Mouse (Mus musculus) spleen, adult 12 weeks (tissue): ENCODE measurements around the gene Rbp3.

ENCODE experiments used
- DNase-seq: peaks from one replicate; pipeline ENCODE4 v3.0.0; 2022; ENCODE audit warnings: low spot score

Rbp3 gene

DNA sequence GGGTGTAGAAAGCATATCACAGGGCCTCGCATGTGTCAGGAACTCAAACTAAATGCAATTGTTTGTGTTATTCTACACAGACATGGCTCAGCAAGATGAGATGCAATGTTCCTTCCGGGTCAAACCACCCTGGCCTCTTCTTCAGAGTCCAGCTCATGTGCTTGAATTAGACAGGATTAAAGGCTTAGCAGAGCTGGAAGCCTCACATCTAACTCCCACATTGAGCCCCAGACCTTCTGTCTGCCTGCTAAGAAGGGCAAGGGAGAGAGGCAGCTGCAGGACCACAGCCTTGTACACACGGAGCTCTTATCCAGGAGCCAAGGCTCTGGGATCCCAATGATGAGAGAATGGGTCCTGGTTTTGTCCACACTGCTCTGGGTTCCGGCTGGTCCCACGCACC, at the start of gene Rbp3:
Gene Rbp3 (plus strand): TSS at position 243 of the 400 bp plus-strand sequence.
- no peak for DNase-seq

DNA sequence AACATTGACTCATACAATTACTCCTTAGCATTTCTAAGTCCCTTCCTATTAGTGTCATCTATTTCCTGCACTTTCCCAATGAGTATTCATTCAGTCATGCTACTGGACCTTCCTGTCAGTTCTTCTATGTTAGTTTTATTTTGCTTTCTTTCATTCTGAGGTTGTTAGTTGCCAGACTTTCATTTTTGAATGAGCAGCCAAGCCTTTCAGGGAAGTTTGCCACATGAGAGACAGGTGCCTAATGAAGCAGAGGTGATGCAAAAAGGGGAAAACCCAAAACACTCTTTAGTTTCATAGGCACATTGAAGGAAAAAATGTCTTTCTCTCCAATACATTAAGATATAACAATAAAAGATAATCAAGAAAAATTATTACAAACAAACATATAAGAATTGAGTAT, 49.0 kb upstream of the Rbp3 start:
- no peak for DNase-seq

DNA sequence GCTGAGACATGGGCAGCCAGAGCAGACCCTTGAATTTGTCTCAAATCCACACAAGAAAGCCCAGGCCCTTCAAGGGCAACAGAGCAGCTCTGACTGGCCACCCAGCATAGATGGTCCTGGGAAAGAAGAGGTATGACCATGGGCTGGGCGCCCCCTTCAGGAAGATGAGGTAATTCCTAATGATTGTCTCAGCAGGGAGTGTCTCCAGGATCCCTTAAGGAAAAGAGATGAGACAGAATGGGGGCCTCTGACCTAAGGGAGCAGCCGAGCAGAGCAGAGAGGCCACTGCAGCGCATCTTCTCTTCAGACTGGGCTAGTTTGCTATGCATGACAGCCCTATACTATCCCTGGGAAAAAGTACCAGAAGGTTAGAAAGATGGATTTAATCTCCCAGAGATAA, 40.1 kb upstream of the Rbp3 start:
- no peak for DNase-seq

DNA sequence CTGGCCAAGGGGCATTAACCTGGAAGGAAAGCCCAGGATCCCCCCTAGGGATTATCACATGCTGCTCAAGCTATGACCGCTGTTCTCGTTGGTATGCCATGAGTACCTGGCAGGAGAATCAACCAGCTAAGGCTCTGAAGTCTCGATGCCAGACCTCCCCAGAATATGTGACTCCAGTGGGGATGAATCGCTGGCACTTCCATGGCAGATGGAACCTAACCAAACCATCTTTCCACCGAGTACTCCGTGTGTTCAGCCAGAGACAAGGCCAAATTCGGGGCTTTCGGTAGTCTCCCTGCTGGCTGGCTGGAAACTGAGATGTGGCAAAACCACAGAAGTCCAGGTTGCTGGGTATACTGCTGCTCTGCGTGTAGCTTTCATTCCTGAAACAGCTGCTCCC, 39.6 kb upstream of the Rbp3 start:
- no peak for DNase-seq

DNA sequence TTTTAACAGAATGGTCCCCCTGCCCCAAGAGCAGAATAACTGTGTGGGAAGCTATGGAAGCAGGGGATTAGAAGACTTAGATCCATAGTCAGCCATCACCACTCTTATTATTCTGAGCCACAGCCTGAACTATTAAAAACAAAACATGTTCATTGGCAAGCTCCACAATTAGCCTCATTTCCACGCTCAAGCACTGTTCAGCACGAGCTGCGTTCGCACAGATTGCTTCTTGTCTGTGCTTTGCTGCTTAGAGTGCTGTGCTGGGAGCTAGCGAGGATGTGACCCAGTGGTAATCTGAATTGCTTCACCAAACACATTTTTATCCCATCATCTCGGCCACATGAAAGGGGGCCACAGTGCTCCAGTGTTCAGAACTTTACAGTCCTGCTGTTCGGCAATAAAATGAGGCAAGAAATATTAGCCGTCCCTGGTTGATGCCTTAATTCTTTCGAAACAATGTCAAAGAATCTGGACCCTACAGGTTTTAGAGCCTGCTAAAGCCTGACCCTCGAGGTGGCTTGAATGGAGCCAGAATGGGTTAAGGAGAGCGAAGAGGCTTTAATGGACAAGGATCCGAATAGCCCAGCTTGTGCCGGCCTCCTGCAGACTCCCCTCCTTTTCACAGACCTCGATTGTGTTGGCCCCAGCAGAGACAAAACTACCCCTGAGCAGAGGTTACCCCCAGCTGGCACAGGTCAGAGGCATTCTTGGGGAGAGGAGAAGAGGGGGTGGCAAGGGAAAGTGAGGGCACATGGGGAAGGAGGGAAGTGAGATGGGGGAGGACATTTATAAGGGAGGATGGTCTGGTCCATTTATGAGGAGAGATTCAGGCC, 32.9 kb upstream of the Rbp3 start:
- no peak for DNase-seq

DNA sequence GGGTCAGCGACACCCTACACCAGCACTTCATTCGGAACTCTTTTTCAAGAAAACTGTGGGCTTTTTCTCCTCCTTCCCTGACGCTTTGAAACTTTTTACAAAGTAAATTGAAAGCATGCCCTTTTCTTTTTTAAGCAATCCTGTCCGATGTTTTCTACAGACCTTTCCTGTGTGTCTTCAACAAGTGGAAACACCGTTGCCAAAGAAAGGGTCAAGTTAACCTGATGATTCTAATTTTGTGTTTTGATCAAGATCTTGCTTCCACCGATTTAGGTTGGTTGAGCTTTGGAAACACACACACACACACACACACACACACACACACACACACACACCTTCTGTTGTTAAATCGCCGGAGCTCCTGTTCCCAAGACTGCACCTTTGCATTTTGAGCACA, 31.0 kb upstream of the Rbp3 start:
- DNase-seq, result no peak

DNA sequence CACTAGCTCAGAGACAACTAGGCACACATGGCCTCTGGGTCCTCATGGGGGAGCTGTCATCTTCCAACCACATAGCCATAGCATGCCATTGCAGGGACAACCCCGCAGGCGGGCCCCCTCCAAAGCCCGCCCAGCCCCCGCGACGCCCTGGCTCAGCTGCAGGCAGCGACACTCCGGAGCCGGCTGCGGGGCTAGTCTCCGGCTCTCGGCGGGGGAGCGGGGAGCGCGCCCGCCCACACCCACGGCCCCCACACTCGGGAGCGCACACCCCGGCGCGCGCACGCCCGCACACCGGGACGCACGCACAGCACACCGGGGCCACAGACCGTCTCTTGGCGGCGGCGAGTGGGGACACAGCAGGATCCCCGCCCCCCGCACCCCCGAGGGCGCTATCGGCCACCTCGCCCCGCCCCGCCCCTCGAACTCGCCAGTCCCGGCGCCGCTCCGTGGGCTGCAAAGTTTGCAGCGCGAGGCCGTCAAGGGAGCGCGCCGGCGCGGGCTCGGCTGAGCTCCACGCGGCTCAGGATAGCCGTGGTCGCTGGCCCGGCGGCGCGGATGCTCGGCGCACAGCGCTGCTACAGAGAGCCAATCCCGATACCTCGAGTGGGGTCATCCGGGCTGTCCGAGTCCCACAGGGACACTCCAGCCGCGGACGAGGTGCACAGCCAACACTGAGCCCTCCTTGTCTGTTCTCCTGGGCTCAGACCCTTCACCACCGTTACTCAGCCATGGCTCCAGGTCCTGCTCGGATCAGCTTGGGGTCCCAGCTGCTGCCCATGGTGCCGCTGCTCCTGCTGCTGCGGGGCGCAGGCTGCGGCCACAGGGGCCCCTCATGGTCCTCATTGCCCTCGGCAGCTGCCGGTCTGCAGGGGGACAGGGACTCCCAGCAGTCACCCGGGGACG, 30.4 kb upstream of the Rbp3 start, which contains the start of gene Gdf10:
Gene Gdf10 (plus strand): TSS at position 420 of the 903 bp plus-strand sequence.
- no peak for DNase-seq

DNA sequence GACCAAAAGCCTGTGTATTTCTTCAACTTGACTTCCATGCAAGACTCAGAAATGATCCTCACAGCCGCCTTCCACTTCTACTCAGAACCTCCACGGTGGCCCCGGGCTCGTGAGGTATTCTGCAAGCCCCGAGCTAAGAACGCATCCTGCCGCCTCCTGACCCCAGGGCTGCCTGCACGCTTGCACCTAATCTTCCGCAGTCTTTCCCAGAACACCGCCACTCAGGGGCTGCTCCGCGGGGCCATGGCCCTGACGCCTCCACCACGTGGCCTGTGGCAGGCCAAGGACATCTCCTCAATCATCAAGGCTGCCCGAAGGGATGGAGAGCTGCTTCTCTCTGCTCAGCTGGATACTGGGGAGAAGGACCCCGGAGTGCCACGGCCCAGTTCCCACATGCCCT, 21.9 kb upstream of the Rbp3 start:
- DNase-seq, result no peak

DNA sequence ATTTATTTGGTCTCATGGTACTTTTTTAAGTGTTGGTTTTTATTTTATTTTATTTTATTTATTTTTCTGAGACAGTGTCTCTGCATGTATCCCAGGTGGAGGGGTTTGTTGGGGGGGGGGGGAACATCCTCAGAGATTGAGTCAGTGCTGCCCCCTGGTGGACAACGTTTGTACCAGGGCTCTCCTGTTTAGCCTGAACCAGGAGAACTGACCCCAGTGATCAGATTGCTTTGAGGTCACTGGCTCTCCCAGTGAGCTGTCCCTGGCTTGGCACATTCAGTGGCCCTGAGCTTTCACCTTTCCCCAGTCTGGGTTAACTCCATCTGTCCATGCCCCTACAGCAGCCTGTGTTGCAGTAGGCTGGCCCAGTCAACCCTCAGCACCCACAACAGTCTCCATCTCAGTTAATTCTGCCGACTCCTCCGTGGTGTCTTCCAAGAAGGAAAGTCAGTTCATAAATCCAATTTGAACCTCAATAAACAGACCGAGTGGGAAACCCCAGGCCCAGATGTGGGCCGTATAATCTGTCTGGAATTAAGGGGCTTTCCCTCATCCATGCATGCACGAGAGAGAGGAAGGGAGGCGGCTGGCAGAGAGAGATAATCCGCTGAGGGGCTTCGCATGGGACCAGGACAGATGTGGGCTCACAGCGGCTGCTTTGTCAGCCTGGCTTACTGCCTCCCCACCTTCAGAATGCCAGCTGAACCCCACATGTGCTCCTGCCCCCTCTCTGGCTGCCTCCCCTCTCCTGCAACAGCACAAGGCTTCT, 20.7 kb upstream of the Rbp3 start:
- DNase-seq, result no peak

DNA sequence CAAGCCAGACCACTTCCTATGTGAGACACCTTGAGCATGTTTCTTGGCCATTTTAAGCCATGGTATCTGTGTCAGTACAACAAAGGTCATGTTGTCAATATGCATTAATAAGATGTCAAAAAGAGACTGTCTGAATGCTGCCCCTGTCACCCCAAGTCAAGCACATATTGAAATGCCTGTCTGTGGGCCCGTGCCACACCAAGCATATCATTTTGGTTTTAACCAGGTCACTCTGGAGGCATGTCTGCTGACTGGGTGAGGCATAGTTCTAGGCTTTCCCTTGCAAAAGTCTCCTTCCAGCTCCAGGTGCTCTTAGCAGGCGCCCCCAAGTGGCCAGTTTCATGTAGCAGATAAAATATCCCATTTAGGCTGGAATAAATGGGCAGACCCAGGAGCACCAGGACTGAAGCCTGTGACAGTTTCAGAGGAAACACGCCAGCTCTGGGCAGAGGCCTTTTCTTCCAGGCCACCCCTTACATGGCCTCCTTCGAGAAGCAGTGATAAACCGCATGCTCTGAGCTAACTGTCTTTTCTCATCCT, 20.0 kb upstream of the Rbp3 start:
- no peak for DNase-seq

DNA sequence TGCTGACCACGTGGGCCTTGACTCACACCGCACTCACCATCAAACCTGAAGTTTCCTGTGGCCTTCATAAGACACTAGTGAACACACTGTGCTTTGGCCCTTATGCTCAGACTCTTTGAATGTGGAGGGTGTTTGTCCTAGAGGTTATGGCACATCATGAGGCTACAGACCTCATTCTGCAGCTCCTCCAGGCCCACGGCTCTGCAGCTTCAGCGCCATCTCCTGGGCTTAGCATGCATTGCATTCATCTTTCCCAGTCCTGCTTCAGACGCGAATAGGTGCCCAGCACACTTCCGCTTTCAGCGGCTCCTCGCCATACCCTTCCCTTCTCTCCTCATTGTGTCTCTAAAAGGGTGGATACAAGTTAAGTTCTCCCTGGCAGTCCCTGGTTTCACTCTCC, 14.7 kb upstream of the Rbp3 start:
- DNase-seq, result no peak

DNA sequence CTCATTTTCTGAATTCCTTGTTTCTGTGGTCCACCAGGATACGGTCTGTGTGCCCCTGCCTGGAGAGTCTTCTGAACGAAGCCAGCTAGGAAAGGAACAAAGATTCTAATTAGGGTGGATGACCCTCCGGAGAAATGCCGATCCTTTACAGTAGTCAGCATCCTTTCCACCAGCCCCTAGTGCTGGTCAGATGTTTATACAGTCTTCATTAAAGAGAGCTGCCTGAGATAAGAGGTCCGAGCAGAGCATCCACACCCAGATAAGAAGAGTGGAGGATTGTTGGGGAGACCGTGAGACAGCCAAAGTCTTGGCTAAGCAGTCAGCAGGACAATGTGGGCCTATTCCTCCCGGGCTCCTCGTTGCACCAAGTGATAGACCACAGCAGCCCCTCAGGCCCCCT, 13.1 kb upstream of the Rbp3 start, which contains the start of gene Gdf2:
Gene Gdf2 (plus strand): TSS at position 301 of the 400 bp plus-strand sequence.
- no peak for DNase-seq

DNA sequence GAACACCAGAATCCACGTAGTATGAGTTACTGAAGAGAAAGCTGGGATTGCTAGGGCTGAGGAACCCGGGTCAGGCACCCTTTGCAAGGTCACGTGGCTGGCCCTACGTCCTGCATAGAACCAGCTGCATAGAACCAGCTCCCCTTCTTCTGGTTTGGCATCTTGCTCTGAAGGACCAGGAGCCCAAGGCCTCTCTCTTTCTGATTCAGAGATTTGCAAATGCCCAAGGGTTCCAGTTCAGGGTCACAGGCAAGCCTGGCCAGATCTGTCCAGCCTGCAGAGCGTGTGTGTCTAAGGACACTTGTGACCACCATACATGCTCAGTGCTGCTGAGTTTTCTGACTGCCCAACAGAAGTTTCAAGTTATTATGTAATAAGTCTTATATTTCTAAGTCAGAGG, 11.6 kb upstream of the Rbp3 start:
- DNase-seq, result no peak

DNA sequence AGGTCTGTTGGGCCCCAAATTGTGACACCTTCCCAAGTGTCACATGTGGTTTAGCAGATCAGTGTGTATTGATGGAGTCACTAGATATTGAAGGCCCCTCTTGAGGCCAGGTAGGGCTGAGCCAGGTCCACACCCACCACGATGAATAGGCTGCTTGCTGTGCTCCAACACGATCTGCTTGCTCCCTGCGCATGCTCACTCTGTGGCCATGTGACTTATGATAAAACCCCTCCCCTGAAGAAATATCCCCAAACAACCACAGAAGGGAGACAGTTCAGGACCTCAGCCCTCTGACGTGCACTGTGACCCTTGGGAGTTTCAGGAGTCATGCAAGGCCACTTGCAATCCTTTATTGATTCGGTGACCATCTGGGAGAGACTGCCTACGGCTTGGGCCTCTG, 7.7 kb upstream of the Rbp3 start:
- no peak for DNase-seq

DNA sequence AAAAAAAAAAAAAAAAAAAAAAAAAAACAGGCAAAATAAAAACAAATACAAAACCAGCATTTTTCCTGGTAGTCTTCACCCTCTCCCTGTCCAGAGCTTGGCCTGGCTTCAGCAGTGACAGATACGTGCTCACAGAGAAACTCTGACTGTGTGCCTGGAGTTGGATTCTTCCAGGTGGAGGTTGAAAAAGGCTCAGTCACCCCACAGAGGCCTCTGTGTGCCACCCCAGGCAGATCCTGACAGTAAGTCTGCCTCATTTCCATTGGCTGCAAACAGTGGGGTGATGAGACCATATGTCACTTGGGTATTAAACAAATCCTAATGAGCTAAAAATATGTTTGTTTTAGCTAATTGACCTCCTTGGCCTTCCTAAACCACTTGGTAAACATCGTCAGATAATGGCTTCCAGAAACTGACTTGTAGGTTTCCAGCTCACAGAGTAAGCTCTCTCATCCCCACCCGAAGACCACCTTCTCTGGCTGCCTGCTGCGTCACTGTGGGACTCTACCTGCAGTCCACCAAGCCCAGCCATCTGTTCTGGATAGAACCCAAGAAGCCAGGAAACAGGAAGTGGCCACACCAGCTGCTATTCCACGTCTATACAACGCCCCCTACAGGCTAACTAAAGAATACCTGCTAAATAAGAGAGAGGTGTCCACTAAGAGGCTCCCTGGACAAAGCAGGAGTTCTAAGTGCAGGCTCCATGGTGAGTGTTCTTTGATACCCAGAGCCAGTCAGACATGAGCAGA, 1.4 kb upstream of the Rbp3 start:
- DNase-seq, result no peak

DNA sequence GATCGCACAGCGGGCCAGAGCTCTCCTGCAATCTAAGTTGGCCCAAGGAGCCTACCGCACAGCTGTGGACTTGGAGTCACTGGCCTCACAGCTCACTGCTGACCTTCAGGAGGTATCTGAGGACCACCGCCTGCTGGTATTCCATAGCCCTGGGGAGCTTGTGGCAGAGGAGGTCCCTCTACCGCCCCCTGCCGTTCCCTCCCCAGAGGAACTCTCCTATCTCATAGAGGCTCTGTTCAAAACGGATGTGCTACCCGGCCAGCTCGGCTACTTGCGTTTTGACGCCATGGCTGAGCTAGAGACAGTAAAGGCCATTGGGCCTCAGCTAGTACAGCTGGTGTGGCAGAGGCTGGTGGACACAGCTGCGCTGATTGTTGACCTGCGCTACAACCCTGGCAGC, 2.3 kb downstream of the Rbp3 start:
- no peak for DNase-seq

DNA sequence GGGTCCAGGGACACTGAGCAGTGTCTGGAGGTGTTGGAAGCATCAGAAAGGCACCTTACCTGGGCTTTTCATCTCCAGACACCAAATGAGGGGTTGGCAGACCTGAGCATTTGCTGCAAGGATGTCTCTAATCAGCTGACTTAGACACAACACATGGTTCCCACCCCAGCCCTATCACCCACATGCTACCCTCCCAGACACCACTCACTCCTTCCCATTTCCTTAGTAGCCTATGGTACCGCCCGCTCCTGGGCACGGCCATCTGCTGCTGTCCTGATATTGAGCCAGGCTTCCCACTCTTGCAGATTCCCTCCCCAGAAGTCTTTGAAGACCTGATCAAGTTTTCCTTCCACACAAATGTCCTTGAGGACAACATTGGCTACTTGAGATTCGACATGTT, 4.4 kb downstream of the Rbp3 start:
- no peak for DNase-seq

DNA sequence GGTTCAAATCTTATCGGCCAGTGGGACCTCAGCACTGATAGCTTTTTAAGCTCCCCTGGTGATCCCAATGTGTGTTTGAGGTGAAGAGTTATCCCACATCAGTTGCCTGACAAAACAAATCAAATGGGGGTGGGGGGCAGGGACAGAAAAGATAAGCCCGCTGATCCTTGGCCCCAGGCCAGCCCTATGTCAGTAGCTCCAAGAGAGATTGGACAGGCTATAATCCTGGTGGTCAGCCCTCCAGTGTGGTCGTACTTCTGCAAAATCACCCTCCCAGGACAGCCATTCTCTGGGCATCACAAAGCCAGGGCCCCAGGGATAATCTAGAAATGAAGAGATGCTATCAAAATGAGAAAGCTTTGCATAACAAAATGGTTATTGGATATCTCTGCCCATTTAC, 5.0 kb downstream of the Rbp3 start:
- no peak for DNase-seq

DNA sequence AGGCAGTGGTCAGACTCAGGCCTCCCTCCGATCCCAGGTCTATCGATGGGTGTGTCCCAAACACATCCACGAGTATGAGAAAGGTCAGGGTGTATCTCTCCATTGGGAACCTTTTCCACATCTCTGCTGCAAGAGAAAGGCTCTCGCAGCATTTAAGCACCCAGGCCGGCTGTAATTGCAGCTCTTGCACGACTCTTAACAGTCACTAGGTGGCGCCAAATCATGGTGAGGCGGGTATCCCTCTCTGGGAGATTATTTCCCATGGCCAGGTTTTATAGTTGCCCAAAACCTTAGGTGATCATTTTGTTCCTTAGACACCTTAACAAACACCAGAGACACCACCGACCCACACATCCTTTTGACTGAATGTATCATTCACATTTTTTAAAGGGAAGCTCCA, 5.5 kb downstream of the Rbp3 start:
- no peak for DNase-seq

DNA sequence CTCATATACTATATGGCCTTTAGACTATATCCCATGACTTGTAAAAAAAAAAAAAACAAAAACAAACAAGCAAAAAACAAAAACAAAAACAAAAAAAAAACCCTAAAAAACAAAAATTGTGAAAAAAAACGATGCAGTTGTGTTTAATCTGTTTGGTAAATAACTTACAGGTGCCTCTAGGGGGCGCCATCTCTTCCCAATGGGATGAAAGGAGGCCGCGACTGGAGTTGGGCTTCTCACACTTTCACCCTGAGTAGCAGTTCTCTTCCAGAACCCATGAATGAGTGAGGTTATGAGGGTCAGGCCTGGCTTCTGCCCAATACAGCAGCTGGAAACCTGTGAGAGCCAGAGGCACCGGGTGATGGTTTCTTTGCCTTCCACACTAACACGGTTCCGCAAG, 11.9 kb downstream of the Rbp3 start:
- no peak for DNase-seq

DNA sequence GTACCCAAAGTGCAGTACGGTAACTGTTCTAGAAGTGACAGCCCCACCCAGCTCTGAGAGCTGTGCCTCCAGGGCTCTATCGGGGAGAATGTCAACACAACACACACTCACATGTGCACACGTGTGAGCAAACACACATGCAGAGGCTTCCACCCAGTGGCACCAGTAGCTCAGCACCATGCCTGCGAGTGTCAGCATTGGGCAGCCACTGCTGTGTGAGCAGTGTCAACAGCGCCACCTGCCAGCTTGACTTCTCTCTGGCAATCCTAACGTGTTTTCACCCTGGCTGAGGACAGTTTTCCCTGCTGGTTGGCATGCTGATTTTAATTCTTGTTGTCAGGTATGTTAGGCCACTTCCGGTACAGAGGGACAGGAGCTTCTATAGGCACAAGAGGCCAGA, 18.9 kb downstream of the Rbp3 start:
- no peak for DNase-seq
